Mouse (Mus musculus) hindbrain, embryonic 10.5 days (tissue): ENCODE data around the gene Tbc1d23. TPM values are rescaled to one million over a fixed set of nuclear protein-coding genes. Genes with fewer than 3 reads are reported as not detected.

Experiments used
- DNase-seq: peaks from one replicate; pipeline ENCODE4 v3.0.0-alpha.2; 2017; ENCODE audit warnings: low spot score
- H3K27ac ChIP-seq: fragments of 300-500 bp; sonication (generic); 2 replicates; pipeline ENCODE4 v1.5.1; 2016; ENCODE audit warnings: mild to moderate bottlenecking, moderate library complexity
- H3K27me3 ChIP-seq: fragments of 300-500 bp; sonication (generic); 2 replicates; pipeline ENCODE4 v1.6.1; 2016; ENCODE audit warnings: mild to moderate bottlenecking; ENCODE audit not compliant: poor library complexity, insufficient read depth, severe bottlenecking
- H3K36me3 ChIP-seq: fragments of 300-500 bp; sonication (generic); 2 replicates; pipeline ENCODE4 v1.6.1; 2016; ENCODE audit warnings: mild to moderate bottlenecking, moderate library complexity
- H3K4me1 ChIP-seq: fragments of 300-500 bp; sonication (generic); replicated peaks from 2 replicates; pipeline ENCODE4 v1.6.1; 2016; ENCODE audit warnings: mild to moderate bottlenecking
- H3K4me3 ChIP-seq: fragments of 300-500 bp; sonication (generic); 2 replicates; pipeline ENCODE4 v1.5.1; 2016; ENCODE audit warnings: mild to moderate bottlenecking, moderate library complexity
- H3K9me3 ChIP-seq: fragments of 300-500 bp; sonication (generic); 2 replicates; pipeline ENCODE4 v1.6.1; 2016; ENCODE audit warnings: mild to moderate bottlenecking, moderate library complexity
- WGBS: fragments of 180-500 bp; shearing (Covaris S2); methylation state at CpG from one replicate; pipeline ENCODE4 v1.1.7; 2016; 5-methylcytosine and 5-hydroxymethylcytosine counted together
- polyA plus RNA-seq: library from polyadenylated mRNA; unstranded; fragments of >200 nt; fragmentation: Nextera tagmentation; extraction: Ambion mirVana; gene quantifications from 2 replicates; pipeline ENCODE4 v1.2.1, GENCODE M21; 2016

Gene Tbc1d23
- polyA plus RNA-seq, 1 experiment from 2014 or later = 18.0 TPM

DNA sequence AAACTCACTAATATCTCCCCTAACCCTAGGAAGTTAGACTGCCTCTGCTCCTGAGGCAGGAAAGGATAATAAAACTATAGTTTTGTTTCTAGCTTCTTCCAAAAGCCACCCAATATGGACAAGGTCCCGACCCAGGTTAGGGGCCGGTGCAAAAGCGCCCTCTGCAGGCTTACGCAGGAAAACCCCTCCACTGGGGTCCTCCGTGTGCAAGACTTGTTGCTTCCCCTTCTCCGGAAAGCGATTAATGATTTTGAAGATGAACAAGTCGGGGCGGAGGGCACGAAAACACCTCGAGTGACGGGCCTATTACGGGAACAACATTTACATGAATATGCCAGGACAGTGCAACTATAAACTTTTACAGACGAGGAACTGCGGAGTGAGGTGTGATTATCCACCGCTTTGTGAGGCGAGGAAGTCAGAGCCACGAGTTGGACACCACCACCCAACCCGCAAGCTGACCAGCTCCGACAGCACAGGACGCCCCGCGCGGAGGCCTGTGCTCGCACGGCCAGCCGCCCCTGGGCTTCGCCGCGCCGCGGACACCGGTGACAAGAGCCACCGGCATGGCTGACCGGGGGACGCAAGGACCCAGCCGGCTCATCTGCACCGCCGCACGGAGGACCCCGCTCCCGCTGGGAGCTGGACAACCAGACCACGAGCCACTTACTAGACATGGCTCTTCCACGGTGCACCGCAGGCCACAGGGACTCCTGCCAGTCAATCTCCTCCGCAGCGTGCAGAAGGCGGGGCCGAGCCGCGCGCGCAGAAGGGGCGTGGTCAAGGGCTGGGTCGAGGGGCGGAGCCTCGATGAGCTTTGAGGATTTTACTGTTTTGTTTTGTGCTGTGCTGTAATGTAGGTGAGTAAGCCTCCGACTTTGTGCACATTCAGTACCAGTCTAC, 64.4 kb downstream of the Tbc1d23 start, which contains the start of gene Nit2:
Gene Nit2 (minus strand): TSS at position 731 of the 903 bp plus-strand sequence.
- Histone ChIP-seq H3K27me3 (no peaks in the 10 kb centered on the region), H3K9me3 (no peaks in the 10 kb centered on the region)
- under 1% methylated on average over 58 of the region's 58 CpGs for WGBS

DNA sequence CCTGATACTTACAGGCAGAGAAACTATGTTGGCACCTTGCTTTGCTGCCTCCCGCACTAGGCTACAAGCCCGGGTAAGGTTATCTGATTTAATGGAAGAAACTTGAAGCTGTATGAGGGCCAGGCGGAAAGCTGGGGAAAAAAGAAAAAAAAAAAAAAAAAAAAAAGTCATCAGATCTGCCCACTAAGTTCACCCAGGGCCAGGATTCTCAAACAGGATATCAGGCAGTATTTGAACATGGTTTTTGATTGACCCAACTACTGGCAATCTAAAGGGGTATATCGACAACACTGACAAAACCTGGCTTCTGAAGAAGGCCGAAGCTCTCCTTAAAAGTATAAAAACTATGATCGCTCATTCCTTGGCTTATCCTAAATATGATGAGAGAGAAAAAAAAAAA, 65.2 kb downstream of the Tbc1d23 start:
- H3K36me3 ChIP-seq = peaks cover 27% of the 10 kb centered on the region
- WGBS = 89% methylated on average over 6 of the region's 6 CpGs

More for the DNA sequence above, 64.4 kb downstream of the Tbc1d23 start, which contains the start of gene Nit2:
- Histone ChIP-seq H3K4me1 (peaks cover 18% of the 10 kb centered on the region), H3K27ac (peak within 1 kb of the TSS; percentile 89), H3K36me3 (peaks cover 22% of the 10 kb centered on the region), H3K4me3 (peak within 1 kb of the TSS; percentile 68)
- DNase-seq = peak; percentile 94

DNA sequence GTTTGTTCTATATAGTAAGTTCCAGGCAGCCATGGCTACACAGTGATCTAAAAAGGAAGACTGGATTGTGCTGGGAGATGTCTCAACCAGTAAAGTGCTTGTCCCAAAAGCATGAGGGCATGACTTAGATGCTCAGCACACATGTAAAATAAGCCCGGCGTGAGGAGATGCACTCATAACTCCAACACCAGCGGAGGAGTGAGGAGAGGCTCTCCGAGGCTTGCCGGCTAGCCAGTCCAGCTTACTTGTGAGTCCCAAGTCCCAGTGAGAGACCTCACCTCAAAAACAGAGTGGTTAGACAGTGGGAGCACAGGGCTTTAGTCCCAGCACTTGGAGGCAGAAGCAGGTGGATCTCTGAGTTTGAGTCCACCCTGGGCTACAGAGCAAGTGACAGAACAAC, 66.1 kb downstream of the Tbc1d23 start:
- H3K4me3 ChIP-seq = no peak overlapping the region
- DNase-seq = no peak
- peaks cover 30% of the 10 kb centered on the region for H3K36me3 ChIP-seq
- no peaks in the 10 kb centered on the region for H3K9me3 ChIP-seq
- H3K27me3 ChIP-seq = no peaks in the 10 kb centered on the region
- no peak overlapping the region for H3K27ac ChIP-seq
- WGBS = 95% methylated on average over 5 of the region's 5 CpGs
- H3K4me1 ChIP-seq = peaks cover 18% of the 10 kb centered on the region

More for the DNA sequence above, 65.2 kb downstream of the Tbc1d23 start:
- no peaks in the 10 kb centered on the region for H3K27me3 ChIP-seq
- peak overlapping the region; percentile 68 for H3K4me3 ChIP-seq
- peaks cover 18% of the 10 kb centered on the region for H3K4me1 ChIP-seq
- no peak overlapping the region for H3K27ac ChIP-seq
- no peak for DNase-seq
- H3K9me3 ChIP-seq = no peaks in the 10 kb centered on the region

DNA sequence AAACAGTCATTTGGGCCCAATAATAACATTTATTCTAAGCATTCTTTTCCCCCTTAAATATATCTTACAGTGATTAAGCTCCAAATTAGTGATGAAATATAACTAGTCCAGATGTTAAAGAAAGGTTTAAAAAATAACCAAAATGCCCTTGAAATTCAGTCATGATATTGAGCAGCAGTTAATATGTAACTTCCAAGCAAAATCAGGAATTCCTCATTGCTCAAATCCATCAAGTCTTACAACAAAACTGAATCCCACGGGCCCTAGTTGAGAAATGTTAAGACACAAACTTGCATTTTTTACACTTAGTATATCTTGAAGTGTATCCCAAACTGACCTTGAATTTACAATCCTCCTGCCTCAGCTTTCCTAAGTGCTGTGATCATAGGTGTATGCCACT, 67.6 kb downstream of the Tbc1d23 start:
- Histone ChIP-seq H3K27ac (no peak overlapping the region), H3K9me3 (no peaks in the 10 kb centered on the region), H3K27me3 (no peaks in the 10 kb centered on the region), H3K4me3 (no peak overlapping the region), H3K36me3 (peaks cover 41% of the 10 kb centered on the region), H3K4me1 (peaks cover 15% of the 10 kb centered on the region)
- 95% methylated on average over 1 of the region's 1 CpGs for WGBS
- no peak for DNase-seq

DNA sequence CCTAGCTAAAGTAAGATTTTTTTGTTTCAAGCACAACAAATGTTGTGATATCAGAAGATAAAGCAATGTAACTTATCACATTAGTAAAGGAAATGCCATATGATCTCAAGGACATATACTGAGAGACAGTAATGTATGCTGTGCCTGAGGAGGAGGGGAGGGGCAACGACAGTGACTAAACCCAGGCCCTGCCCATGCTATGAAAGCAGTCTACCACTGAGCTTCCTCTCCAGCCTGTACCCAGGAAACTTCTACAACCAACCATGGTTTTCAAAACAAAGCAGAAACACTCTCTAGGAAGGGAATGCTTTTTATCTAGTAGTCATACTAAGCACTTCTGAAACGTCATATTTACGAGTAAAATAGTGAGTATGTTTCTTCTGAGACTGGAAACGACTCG, 68.5 kb downstream of the Tbc1d23 start:
- Histone ChIP-seq H3K27ac (no peak overlapping the region), H3K27me3 (no peaks in the 10 kb centered on the region), H3K4me3 (no peak overlapping the region), H3K9me3 (no peaks in the 10 kb centered on the region), H3K4me1 (peaks cover 7% of the 10 kb centered on the region), H3K36me3 (peaks cover 50% of the 10 kb centered on the region)
- DNase-seq = no peak
- WGBS = 88% methylated on average over 5 of the region's 5 CpGs

DNA sequence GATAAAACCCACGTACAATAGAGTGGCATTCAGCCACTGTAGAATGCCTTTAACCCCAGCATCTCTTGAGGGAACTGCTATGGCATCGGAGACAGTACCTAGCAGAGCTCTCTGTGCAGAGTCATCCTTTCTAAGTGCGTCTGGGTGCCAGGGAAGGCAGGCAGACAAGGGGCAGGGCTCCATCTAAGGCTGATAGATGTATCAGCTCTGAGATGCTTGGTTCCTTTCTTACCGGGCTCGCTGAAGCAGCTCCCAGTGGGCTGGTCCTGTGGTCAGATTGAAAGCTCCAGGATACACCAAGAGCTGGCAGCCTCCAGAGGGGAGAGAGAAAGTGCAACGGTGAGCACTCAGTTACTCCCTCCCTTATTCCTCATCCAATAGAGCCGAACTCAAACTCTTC, 71.5 kb downstream of the Tbc1d23 start:
- H3K27ac ChIP-seq = no peak overlapping the region
- H3K9me3 ChIP-seq = no peaks in the 10 kb centered on the region
- H3K4me3 ChIP-seq = no peak overlapping the region
- no peaks in the 10 kb centered on the region for H3K4me1 ChIP-seq
- peaks cover 79% of the 10 kb centered on the region for H3K36me3 ChIP-seq
- 66% methylated on average over 7 of the region's 7 CpGs for WGBS
- H3K27me3 ChIP-seq = no peaks in the 10 kb centered on the region
- no peak for DNase-seq

DNA sequence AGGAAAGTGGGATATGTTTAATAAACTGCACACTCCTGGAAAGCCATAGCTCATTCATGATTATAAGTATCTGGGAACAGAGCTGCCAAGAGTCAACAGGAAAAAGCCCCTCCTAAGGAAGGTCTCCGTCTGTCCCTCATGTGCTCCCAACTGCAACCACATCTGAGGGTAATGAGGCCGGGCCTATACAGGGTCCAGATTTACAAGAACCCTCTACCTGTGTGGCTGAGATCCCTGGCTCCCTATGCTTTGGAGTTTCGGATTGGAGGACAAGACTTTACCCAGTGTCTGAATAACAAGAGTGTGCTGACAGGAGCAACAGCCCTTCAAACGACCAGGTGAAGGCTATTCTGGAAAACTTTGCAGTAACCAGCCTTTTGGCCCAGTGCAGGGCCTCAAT, 73.6 kb downstream of the Tbc1d23 start:
- Histone ChIP-seq H3K36me3 (peaks cover 93% of the 10 kb centered on the region), H3K27me3 (no peaks in the 10 kb centered on the region), H3K4me1 (no peaks in the 10 kb centered on the region), H3K27ac (no peak overlapping the region), H3K9me3 (no peaks in the 10 kb centered on the region), H3K4me3 (no peak overlapping the region)
- DNase-seq = no peak
- 84% methylated on average over 4 of the region's 4 CpGs for WGBS

DNA sequence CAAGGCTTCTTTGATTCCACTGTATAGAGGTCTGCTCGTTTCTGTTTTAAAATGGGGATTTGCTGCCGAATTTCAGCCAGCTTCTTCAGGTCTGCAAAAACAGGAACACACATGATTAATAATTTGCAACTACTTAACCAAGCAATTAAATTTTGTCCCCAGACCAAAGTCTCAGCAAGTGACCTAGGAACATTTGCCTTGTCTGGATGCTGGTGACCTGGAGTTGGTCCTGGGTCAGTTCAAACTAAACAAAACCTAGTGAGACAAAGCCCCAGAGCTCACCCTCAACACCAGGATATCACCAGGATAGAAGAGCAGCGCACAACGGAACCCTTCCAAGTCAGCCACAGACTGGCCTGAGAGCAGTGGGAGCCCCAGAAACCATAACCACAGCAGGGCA, 74.2 kb downstream of the Tbc1d23 start:
- Histone ChIP-seq H3K9me3 (no peaks in the 10 kb centered on the region), H3K27me3 (no peaks in the 10 kb centered on the region), H3K27ac (no peak overlapping the region), H3K4me1 (no peaks in the 10 kb centered on the region), H3K4me3 (no peak overlapping the region), H3K36me3 (peaks cover 93% of the 10 kb centered on the region)
- 86% methylated on average over 4 of the region's 4 CpGs for WGBS
- DNase-seq = no peak

DNA sequence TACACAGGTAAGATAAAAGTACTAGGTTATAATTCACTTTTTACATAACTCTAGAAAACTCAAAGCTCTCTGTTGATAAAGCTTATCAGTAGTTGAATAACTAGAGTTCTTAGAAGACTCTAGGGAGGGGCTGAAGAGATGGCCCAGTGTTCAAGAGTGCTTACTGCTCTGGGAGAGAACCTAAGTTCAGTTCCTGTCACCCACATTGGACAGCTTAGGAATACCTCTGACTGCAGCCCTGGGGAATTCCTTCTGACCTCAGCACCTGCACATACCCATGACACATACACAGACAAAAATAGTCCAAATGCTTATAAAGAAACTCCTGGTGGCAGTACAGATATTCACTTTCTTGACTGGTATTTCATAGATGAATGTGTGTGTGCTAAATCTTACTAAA, 75.4 kb downstream of the Tbc1d23 start:
- H3K4me3 ChIP-seq = no peak overlapping the region
- no peaks in the 10 kb centered on the region for H3K4me1 ChIP-seq
- H3K36me3 ChIP-seq = peaks cover 93% of the 10 kb centered on the region

DNA sequence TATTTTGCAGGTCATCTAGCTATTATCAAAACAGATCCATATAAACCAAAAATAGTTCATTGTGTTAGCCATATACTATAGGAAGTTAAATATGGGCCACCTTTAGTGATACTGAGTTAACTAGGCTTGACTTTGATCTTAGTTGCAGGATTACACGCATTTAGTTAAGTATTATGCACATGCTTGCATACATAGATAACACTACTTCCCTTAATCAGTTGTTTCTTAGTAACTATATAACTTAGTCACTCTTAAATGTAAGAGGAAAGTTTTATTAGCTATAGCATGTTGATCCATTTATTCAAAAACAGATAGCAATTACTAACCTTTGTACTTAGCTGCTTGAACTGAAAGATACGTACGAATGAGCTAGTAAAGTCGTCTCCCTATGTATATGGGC, 79.9 kb downstream of the Tbc1d23 start:
- Histone ChIP-seq H3K36me3 (peaks cover 98% of the 10 kb centered on the region), H3K4me3 (no peak overlapping the region), H3K27ac (no peak overlapping the region), H3K9me3 (no peaks in the 10 kb centered on the region), H3K27me3 (no peaks in the 10 kb centered on the region), H3K4me1 (no peaks in the 10 kb centered on the region)
- 95% methylated on average over 4 of the region's 4 CpGs for WGBS
- no peak for DNase-seq

More for the DNA sequence above, 75.4 kb downstream of the Tbc1d23 start:
- DNase-seq = no peak
- H3K27ac ChIP-seq = no peak overlapping the region
- no peaks in the 10 kb centered on the region for H3K9me3 ChIP-seq
- no peaks in the 10 kb centered on the region for H3K27me3 ChIP-seq

DNA sequence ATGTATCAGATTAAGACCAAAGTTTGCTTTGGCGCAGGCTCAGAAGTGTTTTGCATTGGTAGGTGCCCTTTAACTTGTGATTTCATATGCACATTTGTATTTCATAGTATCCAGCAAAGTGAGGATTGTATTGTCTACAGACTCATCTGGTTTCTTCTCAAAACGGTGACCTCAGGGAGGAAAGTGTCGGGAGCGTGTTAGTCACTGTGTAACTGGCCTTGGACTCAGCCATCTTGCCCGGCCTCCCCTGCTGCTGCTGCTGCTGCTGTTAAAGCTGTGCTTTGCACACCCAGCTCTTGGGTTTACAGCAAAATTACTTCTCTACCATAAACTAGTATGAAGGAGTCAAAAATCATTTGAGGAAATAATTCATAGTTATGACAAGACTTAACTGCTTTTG, 86.6 kb downstream of the Tbc1d23 start:
- no peak for DNase-seq

DNA sequence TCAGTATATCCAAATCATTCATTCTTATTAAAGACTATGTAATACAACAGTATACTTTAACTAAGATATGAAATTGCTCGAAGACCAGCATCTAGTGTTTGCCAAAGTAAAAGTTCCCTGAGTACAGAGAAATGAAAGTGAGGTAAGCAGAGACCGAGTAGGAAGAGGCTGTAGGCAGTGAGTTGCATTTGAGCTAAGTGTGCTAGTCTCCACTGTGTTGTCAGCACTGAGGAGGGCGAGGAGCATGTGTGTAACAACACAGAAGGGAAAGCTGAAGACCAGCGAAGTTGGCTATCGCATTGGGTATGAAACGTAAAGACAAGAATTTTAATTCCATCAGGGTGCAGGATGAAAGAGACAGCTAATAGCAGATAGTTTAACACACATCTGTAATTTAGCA, 97.7 kb downstream of the Tbc1d23 start:
- peaks cover 5% of the 10 kb centered on the region for H3K4me1 ChIP-seq
- no peak for DNase-seq
- WGBS = 95% methylated on average over 6 of the region's 6 CpGs
- H3K27me3 ChIP-seq = no peaks in the 10 kb centered on the region
- no peak overlapping the region for H3K4me3 ChIP-seq
- H3K9me3 ChIP-seq = no peaks in the 10 kb centered on the region
- H3K27ac ChIP-seq = no peak overlapping the region
- peaks cover 46% of the 10 kb centered on the region for H3K36me3 ChIP-seq

More for the DNA sequence above, 86.6 kb downstream of the Tbc1d23 start:
- no peak overlapping the region for H3K27ac ChIP-seq
- no peaks in the 10 kb centered on the region for H3K4me1 ChIP-seq
- no peaks in the 10 kb centered on the region for H3K27me3 ChIP-seq
- peaks cover 83% of the 10 kb centered on the region for H3K36me3 ChIP-seq
- H3K4me3 ChIP-seq = no peak overlapping the region
- H3K9me3 ChIP-seq = no peaks in the 10 kb centered on the region
- 92% methylated on average over 5 of the region's 5 CpGs for WGBS

DNA sequence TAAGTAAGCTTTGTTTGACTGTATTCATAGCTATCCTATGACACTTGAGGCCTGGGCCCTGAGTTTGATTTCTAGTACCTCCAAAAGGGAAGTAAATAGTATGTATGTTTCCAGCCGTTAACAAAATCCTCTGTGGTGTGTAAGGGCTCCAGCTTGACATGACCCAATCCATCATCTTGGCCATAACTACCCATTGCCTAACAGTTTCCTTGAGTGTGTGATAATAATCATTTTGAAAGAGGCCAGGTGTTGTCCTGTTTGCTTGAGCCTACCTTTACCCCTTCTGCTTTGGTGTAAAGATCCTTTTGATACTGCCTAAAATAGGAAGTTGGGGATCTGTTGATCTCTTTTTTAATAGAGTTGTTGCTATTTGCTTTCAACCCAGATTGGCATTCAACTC, 99.0 kb downstream of the Tbc1d23 start:
- no peak overlapping the region for H3K4me3 ChIP-seq
- peaks cover 5% of the 10 kb centered on the region for H3K4me1 ChIP-seq
- 88% methylated on average over 1 of the region's 1 CpGs for WGBS
- no peak overlapping the region for H3K27ac ChIP-seq
- no peaks in the 10 kb centered on the region for H3K9me3 ChIP-seq
- DNase-seq = no peak
- peaks cover 38% of the 10 kb centered on the region for H3K36me3 ChIP-seq
- H3K27me3 ChIP-seq = no peaks in the 10 kb centered on the region
